Mouse (Mus musculus): ENCODE measurements around the gene Safb2.

- TF ChIP-seq POLR2A (IDR thresholded peaks at IDR 0.05; ENCODE audit: borderline replicate concordance, insufficient read depth, low read length) (no peak), CTCF (IDR thresholded peaks at IDR 0.05; ENCODE audit: borderline replicate concordance, insufficient read depth, low read depth, low read length) (no peak)
These were observed 19.6 kb upstream of the Safb2 start for GRCm38 (mm10) chr17:56604070-56604380.
